Mouse (Mus musculus) lung, embryonic 15.5 days (tissue): ENCODE measurements at regions not wholly inside any gene's neighbourhood (a gene's known extent, or its start where the extent isn't known, plus 50 kb on each side); places are given as distances from the start of the nearest gene placed in this dataset.

Experiments used
- ATAC-seq: fragments of 200-750 bp; cut with Nextera tagmentation; 2 replicates; pipeline ENCODE4 v1.8.0; 2017; ENCODE audit warnings: moderate number of reproducible peaks, borderline replicate concordance; ENCODE audit not compliant: low FRiP score, low TSS enrichment; ENCODE audit errors: extremely low read depth
- H3K27ac ChIP-seq: fragments of 300-500 bp; sonication (generic); 2 replicates; pipeline ENCODE4 v1.5.1; 2015; ENCODE audit warnings: moderate library complexity, mild to moderate bottlenecking, inconsistent platforms
- H3K27me3 ChIP-seq: fragments of 300-500 bp; sonication (generic); 2 replicates; pipeline ENCODE4 v1.6.1; 2015; ENCODE audit warnings: inconsistent platforms
- H3K36me3 ChIP-seq: fragments of 300-500 bp; sonication (generic); 2 replicates; pipeline ENCODE4 v1.6.1; 2015; ENCODE audit warnings: inconsistent platforms
- H3K4me1 ChIP-seq: fragments of 300-500 bp; sonication (generic); 2 replicates; pipeline ENCODE4 v1.6.1; 2015; ENCODE audit warnings: inconsistent platforms
- H3K4me2 ChIP-seq: fragments of 300-500 bp; sonication (generic); 2 replicates; pipeline ENCODE4 v1.6.1; 2015; ENCODE audit warnings: inconsistent platforms, mild to moderate bottlenecking, moderate library complexity
- H3K4me3 ChIP-seq: fragments of 300-500 bp; sonication (generic); 2 replicates; pipeline ENCODE4 v1.5.1; 2015; ENCODE audit warnings: mild to moderate bottlenecking, inconsistent platforms
- H3K9ac ChIP-seq: fragments of 300-500 bp; sonication (generic); 2 replicates; pipeline ENCODE4 v1.6.1; 2015; ENCODE audit warnings: inconsistent platforms
- H3K9me3 ChIP-seq: fragments of 300-500 bp; sonication (generic); 2 replicates; pipeline ENCODE4 v1.6.1; 2016; ENCODE audit warnings: inconsistent platforms
- WGBS: fragments of 180-500 bp; shearing (Covaris S2); methylation state at CpG from one replicate; pipeline ENCODE4 v1.1.7; 2015; 5-methylcytosine and 5-hydroxymethylcytosine counted together

DNA sequence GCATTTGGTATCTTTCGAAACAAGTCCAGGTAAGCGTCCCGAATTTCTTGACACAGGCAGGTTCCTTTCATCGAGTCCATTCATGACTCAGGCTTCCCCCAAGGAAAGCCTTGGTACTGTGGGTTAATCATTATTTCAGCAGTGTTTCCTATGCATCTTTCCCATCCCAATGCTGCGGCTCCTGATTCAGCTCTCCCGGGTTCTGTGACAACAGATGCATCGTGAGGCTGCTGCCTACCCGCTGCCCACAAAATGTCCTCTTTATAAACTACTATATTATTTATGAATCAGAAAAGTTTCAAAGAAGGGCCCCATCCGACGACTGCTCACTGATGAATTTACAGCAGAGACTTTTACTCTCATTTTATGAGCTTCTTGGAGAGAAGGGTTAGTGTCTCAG, 486.2 kb downstream of the Plcl1 start:
- Histone ChIP-seq H3K4me2 (no peak overlapping the region), H3K27ac (no peak overlapping the region), H3K27me3 (peaks cover 16% of the 10 kb centered on the region), H3K9ac (no peak overlapping the region), H3K36me3 (no peaks in the 10 kb centered on the region), H3K4me1 (no peaks in the 10 kb centered on the region; the same call in 1 of the 2 replicates), H3K9me3 (no peaks in the 10 kb centered on the region), H3K4me3 (no peak overlapping the region)
- no peak for ATAC-seq
- 70% methylated on average over 10 of the region's 10 CpGs for WGBS

DNA sequence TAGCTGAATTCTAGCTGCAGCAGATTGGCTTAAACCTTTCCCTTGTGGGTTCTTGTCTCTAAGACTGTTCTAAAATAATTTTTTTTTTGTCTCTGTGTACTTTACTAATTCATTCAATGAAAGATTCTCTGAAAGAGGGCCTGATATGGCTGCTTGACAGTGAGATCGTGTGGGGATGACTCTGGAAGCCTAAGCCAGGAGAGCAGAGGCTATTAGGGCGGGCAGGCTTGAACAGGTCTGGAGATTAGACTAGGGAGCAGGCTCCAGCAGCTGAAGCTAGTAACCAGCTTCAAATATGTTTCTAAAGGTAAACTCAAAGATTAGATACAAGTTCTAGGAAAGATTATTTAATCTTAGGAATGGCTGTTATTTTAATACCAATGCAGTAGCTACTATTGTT, 491.9 kb downstream of the Plcl1 start:
- Histone ChIP-seq H3K9me3 (no peaks in the 10 kb centered on the region), H3K27ac (no peak overlapping the region), H3K4me1 (no peaks in the 10 kb centered on the region), H3K9ac (no peak overlapping the region), H3K4me2 (no peak overlapping the region), H3K4me3 (no peak overlapping the region), H3K27me3 (no peaks in the 10 kb centered on the region), H3K36me3 (no peaks in the 10 kb centered on the region)
- 52% methylated on average over 2 of the region's 2 CpGs for WGBS
- no peak for ATAC-seq

DNA sequence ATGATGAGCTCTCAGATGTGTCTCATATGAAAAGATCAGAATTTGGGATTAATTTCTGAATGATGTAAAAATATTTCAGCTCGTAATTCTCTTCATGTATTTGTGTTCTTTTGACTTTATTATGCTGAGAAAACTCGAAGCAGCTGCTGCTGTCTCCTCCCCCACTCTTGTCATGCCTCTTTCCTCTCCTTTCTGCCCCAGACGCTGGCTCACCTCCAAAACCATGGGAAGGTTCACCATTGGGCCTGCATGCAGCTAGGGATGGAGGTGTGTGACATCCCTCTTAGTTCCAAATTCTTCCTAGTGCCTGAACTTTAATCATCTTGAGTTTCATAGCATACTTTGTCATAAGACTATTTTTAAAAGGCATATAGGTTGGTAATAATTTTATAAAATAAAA, 492.3 kb downstream of the Plcl1 start:
- Histone ChIP-seq H3K9ac (no peak overlapping the region), H3K4me1 (no peaks in the 10 kb centered on the region), H3K27me3 (no peaks in the 10 kb centered on the region), H3K27ac (no peak overlapping the region), H3K4me2 (no peak overlapping the region), H3K36me3 (no peaks in the 10 kb centered on the region), H3K4me3 (no peak overlapping the region), H3K9me3 (no peaks in the 10 kb centered on the region)
- no peak for ATAC-seq
- 27% methylated on average over 3 of the region's 3 CpGs for WGBS

DNA sequence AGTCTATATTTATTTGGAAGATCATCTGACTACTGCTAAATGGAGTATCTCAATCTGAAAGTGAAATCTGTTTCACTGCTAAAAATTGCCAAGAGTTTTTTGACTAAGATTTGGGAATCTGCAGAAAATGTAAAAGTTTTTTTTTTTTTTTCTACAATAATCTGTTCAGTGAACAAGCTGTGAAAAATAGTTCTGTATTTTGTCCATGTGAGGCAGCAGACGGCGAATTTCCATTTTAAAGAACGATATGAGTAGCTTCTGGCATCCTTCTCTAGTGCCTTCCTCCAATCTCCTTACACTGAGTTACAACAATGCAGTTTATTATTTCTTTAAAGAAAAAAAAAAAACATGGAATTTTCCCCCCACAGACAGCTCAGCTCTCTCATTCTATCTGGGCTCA, 494.3 kb downstream of the Plcl1 start:
- Histone ChIP-seq H3K27me3 (no peaks in the 10 kb centered on the region), H3K4me3 (no peak overlapping the region), H3K4me2 (no peak overlapping the region), H3K4me1 (no peaks in the 10 kb centered on the region), H3K9ac (no peak overlapping the region), H3K36me3 (no peaks in the 10 kb centered on the region), H3K9me3 (no peaks in the 10 kb centered on the region), H3K27ac (no peak overlapping the region)
- WGBS: 67% methylated on average over 3 of the region's 3 CpGs
- no peak for ATAC-seq

DNA sequence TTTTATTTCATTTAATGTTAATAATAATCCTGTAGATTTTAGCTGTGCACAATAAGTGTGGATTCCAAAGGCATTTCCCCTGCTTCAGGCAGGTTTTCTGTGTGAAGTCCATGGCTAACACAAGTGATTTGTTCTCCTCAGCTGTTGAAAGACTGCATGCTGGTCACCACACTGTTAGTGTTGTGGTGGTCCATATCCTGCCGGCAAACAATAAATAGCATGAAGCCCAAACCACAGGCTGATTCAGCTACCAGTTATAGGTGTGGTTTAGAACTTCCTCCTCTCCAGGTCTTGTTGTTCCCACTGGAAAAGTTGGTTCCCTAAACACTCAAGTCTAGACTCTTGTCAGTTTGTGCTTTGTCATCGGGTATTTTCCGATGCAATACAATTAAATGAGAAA, 497.5 kb downstream of the Plcl1 start:
- H3K27ac ChIP-seq: no peak overlapping the region
- WGBS: 83% methylated on average over 3 of the region's 3 CpGs
- no peak overlapping the region for H3K9ac ChIP-seq
- no peaks in the 10 kb centered on the region for H3K9me3 ChIP-seq
- H3K4me3 ChIP-seq: no peak overlapping the region
- no peaks in the 10 kb centered on the region for H3K4me1 ChIP-seq
- no peaks in the 10 kb centered on the region for H3K36me3 ChIP-seq
- no peaks in the 10 kb centered on the region for H3K27me3 ChIP-seq
- no peak for ATAC-seq
- H3K4me2 ChIP-seq: no peak overlapping the region

DNA sequence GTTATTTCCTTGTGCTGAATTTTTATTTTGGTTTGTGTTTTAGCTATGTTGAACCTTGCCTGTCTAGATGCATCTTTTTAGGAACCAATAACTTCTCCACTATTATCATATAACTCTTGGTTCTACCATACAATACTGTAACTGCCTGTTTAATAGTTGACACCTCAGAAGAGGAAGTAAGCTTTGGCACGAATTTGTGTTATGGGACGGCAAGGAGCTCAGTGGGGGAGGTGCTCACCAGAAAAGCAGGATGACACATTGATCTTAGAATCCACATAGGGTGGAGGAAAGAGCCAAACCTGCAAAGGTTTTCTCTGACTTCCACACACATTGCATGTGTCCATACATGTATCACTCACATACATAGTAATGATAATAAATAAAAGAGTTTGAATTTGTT, 498.9 kb downstream of the Plcl1 start:
- H3K36me3 ChIP-seq: no peaks in the 10 kb centered on the region
- H3K9ac ChIP-seq: no peak overlapping the region
- H3K9me3 ChIP-seq: no peaks in the 10 kb centered on the region
- no peaks in the 10 kb centered on the region for H3K4me1 ChIP-seq
- no peak overlapping the region for H3K4me3 ChIP-seq
- WGBS: 60% methylated on average over 2 of the region's 2 CpGs
- ATAC-seq: no peak
- no peak overlapping the region for H3K4me2 ChIP-seq
- no peak overlapping the region for H3K27ac ChIP-seq
- H3K27me3 ChIP-seq: no peaks in the 10 kb centered on the region

DNA sequence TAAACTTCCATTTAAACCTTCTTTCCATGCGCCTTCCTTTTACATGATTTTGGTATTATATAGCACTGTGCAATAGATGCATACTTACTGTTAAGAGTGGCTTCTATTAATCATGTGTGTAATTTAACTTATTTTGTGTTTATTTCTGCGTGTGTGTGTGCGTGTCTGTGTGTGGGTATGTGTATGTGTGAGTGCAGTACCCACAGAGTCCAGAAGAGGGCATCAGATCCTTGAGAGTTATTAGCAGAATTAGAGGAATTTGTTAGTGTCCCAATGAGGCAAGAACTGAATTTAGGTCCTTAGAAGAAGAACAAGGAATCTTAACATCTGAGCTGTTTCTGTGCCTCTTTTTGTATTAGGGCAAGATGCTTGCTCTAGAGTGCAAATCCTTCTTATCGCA, 499.5 kb downstream of the Plcl1 start:
- no peaks in the 10 kb centered on the region for H3K9me3 ChIP-seq
- no peak for ATAC-seq
- WGBS: 96% methylated on average over 4 of the region's 4 CpGs

DNA sequence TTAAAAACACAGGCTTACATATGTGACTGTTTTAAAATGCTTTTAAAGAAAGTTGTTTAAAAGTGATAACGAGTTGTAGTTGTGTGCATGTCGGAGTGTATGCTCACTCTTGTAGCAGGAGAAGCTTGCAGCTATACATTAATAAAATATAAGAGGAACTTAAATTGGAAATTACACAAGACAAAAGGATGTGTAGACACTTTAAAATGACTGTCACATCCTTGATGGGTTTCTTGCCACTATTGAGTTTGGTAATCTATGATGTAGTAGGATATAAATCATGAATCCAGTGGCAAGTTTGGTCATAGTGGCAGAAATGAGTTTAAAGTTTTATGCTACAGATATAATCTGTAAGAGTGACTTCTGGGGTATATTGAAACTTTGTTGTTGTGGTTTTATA, 504.3 kb downstream of the Plcl1 start:
- H3K27me3 ChIP-seq: no peaks in the 10 kb centered on the region
- H3K27ac ChIP-seq: no peak overlapping the region
- H3K4me3 ChIP-seq: no peak overlapping the region
- no peaks in the 10 kb centered on the region for H3K9me3 ChIP-seq
- H3K4me2 ChIP-seq: no peak overlapping the region
- H3K36me3 ChIP-seq: no peaks in the 10 kb centered on the region
- 80% methylated on average over 2 of the region's 2 CpGs for WGBS
- H3K4me1 ChIP-seq: no peaks in the 10 kb centered on the region
- H3K9ac ChIP-seq: no peak overlapping the region
- no peak for ATAC-seq

More for the DNA sequence above, 499.5 kb downstream of the Plcl1 start:
- Histone ChIP-seq H3K4me3 (no peak overlapping the region), H3K9ac (no peak overlapping the region), H3K36me3 (no peaks in the 10 kb centered on the region), H3K4me1 (no peaks in the 10 kb centered on the region), H3K27me3 (no peaks in the 10 kb centered on the region), H3K4me2 (no peak overlapping the region), H3K27ac (no peak overlapping the region)

DNA sequence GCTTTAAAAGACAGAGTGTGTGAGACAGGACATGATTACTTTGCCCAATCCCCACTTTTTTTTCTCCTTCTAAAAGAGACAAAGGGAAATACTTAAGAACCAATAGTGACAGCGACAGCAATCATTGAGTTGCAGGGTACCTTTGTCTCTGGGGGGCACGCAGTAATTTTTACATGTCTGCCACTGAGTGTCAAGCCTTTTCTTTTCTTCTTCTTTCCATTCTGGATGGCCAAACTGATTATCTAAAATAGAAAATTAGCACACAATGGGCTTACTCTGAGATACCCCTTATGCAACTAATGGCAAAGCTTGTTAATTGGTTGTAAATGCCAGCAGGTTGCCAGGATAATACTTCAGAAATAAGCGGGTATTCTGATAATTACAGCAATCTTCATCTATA, 508.6 kb downstream of the Plcl1 start:
- Histone ChIP-seq H3K4me1 (no peaks in the 10 kb centered on the region), H3K9ac (no peak overlapping the region), H3K4me3 (no peak overlapping the region), H3K27me3 (no peaks in the 10 kb centered on the region), H3K36me3 (no peaks in the 10 kb centered on the region), H3K4me2 (no peak overlapping the region), H3K27ac (no peak overlapping the region), H3K9me3 (no peaks in the 10 kb centered on the region)
- no peak for ATAC-seq
- WGBS: 80% methylated on average over 3 of the region's 3 CpGs

DNA sequence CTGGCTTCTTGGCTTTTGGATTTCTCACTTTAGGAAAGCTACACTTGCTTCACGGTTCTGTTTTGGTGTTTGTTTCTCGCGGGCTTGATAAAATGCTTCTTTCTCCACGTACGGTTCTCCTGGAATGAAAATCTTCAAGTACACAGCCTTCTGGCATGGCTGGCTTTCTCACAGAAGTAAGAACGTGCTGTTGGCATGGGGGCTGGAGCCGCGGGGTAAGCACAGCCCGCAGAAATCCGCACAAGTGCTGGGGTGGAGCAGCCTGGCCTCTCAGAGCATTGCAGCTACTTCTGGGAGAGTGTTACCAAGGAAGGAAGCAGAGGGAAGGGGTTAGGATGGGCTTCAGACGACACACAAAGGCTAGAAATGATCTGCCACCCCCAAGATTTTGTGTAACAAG, 510.2 kb downstream of the Plcl1 start:
- no peaks in the 10 kb centered on the region for H3K4me1 ChIP-seq
- WGBS: 52% methylated on average over 11 of the region's 11 CpGs
- H3K4me3 ChIP-seq: no peak overlapping the region
- no peak overlapping the region for H3K9ac ChIP-seq
- H3K4me2 ChIP-seq: no peak overlapping the region
- H3K36me3 ChIP-seq: no peaks in the 10 kb centered on the region
- H3K27me3 ChIP-seq: no peaks in the 10 kb centered on the region
- H3K27ac ChIP-seq: no peak overlapping the region
- no peaks in the 10 kb centered on the region for H3K9me3 ChIP-seq
- no peak for ATAC-seq

DNA sequence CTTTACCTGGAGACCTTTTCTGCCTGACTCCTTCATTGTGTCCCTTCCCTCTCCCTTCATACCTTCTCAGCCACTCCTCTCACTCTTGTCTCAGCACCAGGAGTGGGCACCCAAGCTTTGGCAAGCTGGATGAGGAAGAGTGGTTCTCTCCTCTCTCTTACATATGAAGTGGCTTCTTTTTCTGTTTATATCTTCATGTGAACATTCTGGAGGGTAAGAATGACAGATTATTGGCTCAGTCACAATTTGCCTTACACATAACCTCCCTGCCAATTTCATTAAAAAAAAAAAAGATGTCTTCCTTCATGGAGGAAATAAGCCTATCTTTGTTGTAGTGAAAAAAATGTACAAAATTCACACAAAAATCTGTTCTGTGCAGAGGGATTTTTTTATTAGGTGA, 513.8 kb downstream of the Plcl1 start:
- Histone ChIP-seq H3K9me3 (no peaks in the 10 kb centered on the region), H3K4me1 (0 out of 2 replicates have a peak, but pooled peaks cover 5% of the 10 kb centered on the region), H3K27me3 (no peaks in the 10 kb centered on the region), H3K36me3 (no peaks in the 10 kb centered on the region), H3K4me3 (no peak overlapping the region), H3K4me2 (no peak overlapping the region), H3K9ac (no peak overlapping the region), H3K27ac (no peak overlapping the region)
- no peak for ATAC-seq

DNA sequence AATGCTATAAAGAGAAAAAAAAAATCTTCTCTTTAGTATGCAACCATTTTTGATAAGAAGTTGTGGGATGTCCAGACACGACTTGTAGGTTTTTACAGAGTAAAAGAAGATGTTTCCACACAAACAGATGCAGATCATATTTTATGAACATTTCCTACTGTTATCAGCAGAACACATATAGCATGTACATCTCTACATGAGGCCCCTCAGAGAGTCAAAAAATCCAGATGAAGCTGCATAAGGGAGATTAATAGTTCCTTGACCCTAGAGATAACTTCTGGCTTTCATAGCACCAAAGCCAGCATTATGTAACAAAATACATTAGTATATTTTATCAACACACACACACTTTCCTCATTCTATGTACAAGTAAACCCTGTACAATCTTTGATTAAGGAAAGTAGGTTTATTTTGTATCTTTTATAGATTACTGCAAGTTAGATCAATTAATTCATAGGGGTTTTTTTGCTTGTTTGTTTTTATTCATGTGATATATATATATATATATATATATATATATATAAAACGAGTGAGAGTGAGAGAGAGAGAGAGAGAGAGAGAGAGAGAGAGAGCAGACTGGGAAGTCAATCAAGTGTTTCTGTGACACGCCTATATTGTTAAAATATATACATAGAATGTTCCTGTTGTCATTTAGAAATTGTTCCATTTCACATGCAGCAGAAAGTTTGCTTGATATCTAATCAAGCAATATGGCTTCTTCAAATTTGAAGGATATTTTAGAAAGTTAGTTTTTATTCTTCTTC, 541.2 kb downstream of the Plcl1 start:
- H3K9me3 ChIP-seq: no peaks in the 10 kb centered on the region
- no peak for ATAC-seq
- H3K4me3 ChIP-seq: no peak overlapping the region
- H3K4me2 ChIP-seq: no peak overlapping the region
- no peak overlapping the region for H3K27ac ChIP-seq
- no peaks in the 10 kb centered on the region for H3K36me3 ChIP-seq
- H3K9ac ChIP-seq: no peak overlapping the region
- H3K27me3 ChIP-seq: no peaks in the 10 kb centered on the region
- H3K4me1 ChIP-seq: no peaks in the 10 kb centered on the region
- 55% methylated on average over 3 of the region's 3 CpGs for WGBS
